Mouse (Mus musculus) CH12.LX (cell line): Measurements from ENCODE around the gene H2afj. TPM values are rescaled to one million over a fixed set of nuclear protein-coding genes. Genes with fewer than 3 reads are reported as not detected.

Experiments used
- DNase-seq: peaks from one replicate; pipeline ENCODE4 v3.0.0-alpha.2; 2013; ENCODE audit errors: extremely low read depth
- H3K27ac ChIP-seq: 2 replicates; pipeline ENCODE4 v1.5.1; 2012; ENCODE audit warnings: low read depth, mild to moderate bottlenecking, control low read depth, moderate library complexity; ENCODE audit not compliant: insufficient read depth
- H3K27me3 ChIP-seq: replicated peaks from 2 replicates; pipeline ENCODE3; 2012; ENCODE audit warnings: inconsistent platforms
- H3K36me3 ChIP-seq, 2 experiments: replicated peaks in 1 of 2; 2 replicates each; pipeline versions ENCODE3 to v1.6.1; 2012; ENCODE audit warnings: inconsistent platforms in 1 of 2, low read length in 1 of 2, mild to moderate bottlenecking in 1 of 2, mixed read lengths in 1 of 2, moderate library complexity in 1 of 2; ENCODE audit not compliant: control insufficient read depth in 1 of 2, insufficient read depth in 1 of 2
- H3K4me1 ChIP-seq, 2 experiments: 2 replicates each; pipeline ENCODE4 v1.6.1; 2012; ENCODE audit warnings: inconsistent platforms in 1 of 2, moderate library complexity in 1 of 2; ENCODE audit not compliant: insufficient read depth in 2 of 2, control insufficient read depth in 1 of 2
- H3K4me2 ChIP-seq: 2 replicates; pipeline ENCODE4 v1.6.1; 2012; ENCODE audit warnings: low read depth, mild to moderate bottlenecking, control low read depth; ENCODE audit not compliant: poor library complexity, insufficient read depth, severe bottlenecking
- H3K4me3 ChIP-seq, 3 experiments: fragments of 150-350 bp in 1 of 3; sonication (generic) in 1 of 3; replicated peaks in 1 of 3; 2 replicates each; pipeline versions ENCODE3 to v1.5.1; 2011 to 2012; ENCODE audit warnings: low read depth in 2 of 3, low read length in 2 of 3, mild to moderate bottlenecking in 2 of 3, moderate library complexity in 2 of 3, control low read depth in 1 of 3, improper control_type of control experiment in 1 of 3, inconsistent platforms in 1 of 3, mixed read lengths in 1 of 3; ENCODE audit not compliant: poor library complexity in 1 of 3
- H3K79me2 ChIP-seq: replicated peaks from 2 replicates; pipeline ENCODE4 v1.6.1; 2012; ENCODE audit warnings: mild to moderate bottlenecking, moderate library complexity; ENCODE audit not compliant: control insufficient read depth, poor library complexity, insufficient read depth, severe bottlenecking; ENCODE audit errors: extremely low read depth
- H3K9ac ChIP-seq: 2 replicates; pipeline ENCODE4 v1.6.1; 2012; ENCODE audit warnings: low read depth, mild to moderate bottlenecking, control low read depth, moderate library complexity; ENCODE audit not compliant: insufficient read depth
- H3K9me3 ChIP-seq: replicated peaks from 2 replicates; pipeline ENCODE3; 2012; ENCODE audit warnings: low read length, inconsistent platforms, mixed read lengths
- CTCF ChIP-seq, 2 experiments: IDR thresholded peaks in 1 of 2; conservative IDR thresholded peaks in 1 of 2; 2 replicates each; pipeline ENCODE4 v1.5.1; 2011 to 2012; ENCODE audit warnings: low read depth in 2 of 2, low read length in 2 of 2, improper control_type of control experiment in 1 of 2, inconsistent platforms in 1 of 2, mild to moderate bottlenecking in 1 of 2, moderate library complexity in 1 of 2
- ELF1 ChIP-seq: IDR thresholded peaks from 2 replicates; pipeline ENCODE4 v1.6.1; 2014; ENCODE audit warnings: low read depth, mild to moderate bottlenecking, inconsistent platforms, low read length, improper control_type of control experiment
- EP300 ChIP-seq: IDR thresholded peaks from 2 replicates; pipeline ENCODE4 v1.6.1; 2011; ENCODE audit warnings: low read length, improper control_type of control experiment
- JUN ChIP-seq: IDR thresholded peaks from 2 replicates; pipeline ENCODE4 v1.6.1; 2011; ENCODE audit warnings: low read depth, mild to moderate bottlenecking, low read length, improper control_type of control experiment, moderate library complexity; ENCODE audit not compliant: insufficient read depth
- MEF2A ChIP-seq: IDR thresholded peaks from 2 replicates; pipeline ENCODE4 v1.6.1; 2014; ENCODE audit warnings: low read depth, mild to moderate bottlenecking, inconsistent platforms, low read length, improper control_type of control experiment, borderline replicate concordance
- NELFE ChIP-seq: IDR thresholded peaks from 2 replicates; pipeline ENCODE4 v1.6.1; 2011; ENCODE audit warnings: low read depth, low read length, improper control_type of control experiment
- NRF1 ChIP-seq: IDR thresholded peaks from 2 replicates; pipeline ENCODE4 v1.6.1; 2014; ENCODE audit warnings: low read depth, mild to moderate bottlenecking, inconsistent platforms, low read length, improper control_type of control experiment, moderate library complexity
- POLR2AphosphoS2 ChIP-seq: IDR thresholded peaks from 2 replicates; pipeline ENCODE4 v1.6.1; 2011; ENCODE audit warnings: low read depth, low read length, improper control_type of control experiment
- RCOR1 ChIP-seq: conservative IDR thresholded peaks from 2 replicates; pipeline ENCODE4 v1.6.1; 2012; ENCODE audit warnings: low read depth, mild to moderate bottlenecking, inconsistent platforms, low read length, improper control_type of control experiment
- SIN3A ChIP-seq: IDR thresholded peaks from 2 replicates; pipeline ENCODE4 v1.6.1; 2012; ENCODE audit warnings: low read length, improper control_type of control experiment, inconsistent platforms
- UBTF ChIP-seq: IDR thresholded peaks from 2 replicates; pipeline ENCODE4 v1.6.1; 2012; ENCODE audit warnings: low read depth, mild to moderate bottlenecking, inconsistent platforms, low read length, improper control_type of control experiment, moderate library complexity
- USF2 ChIP-seq: conservative IDR thresholded peaks from 2 replicates; pipeline ENCODE4 v1.6.1; 2011; ENCODE audit warnings: low read depth, low read length, improper control_type of control experiment
- ZNF384 ChIP-seq: IDR thresholded peaks from 2 replicates; pipeline ENCODE4 v1.6.1; 2012; ENCODE audit warnings: low read depth, low read length, improper control_type of control experiment, inconsistent platforms
- dilution Hi-C: fragments of 300-500 bp; cut with MboI; formaldehyde crosslinking; loops from 2 replicates; pipeline ENCODE4 v1.14.3; 2020; ENCODE audit warnings: low sequenced_read_pairs; ENCODE audit not compliant: extremely low pct_unique_long_range_greater_than_20kb, extremely low pct_ligation_motif_present
- in situ Hi-C: fragments of 300-500 bp; cut with MboI; formaldehyde crosslinking; loops from 3 replicates; pipeline ENCODE4 v1.14.3; 2019; ENCODE audit warnings: low sequenced_read_pairs, low pct_ligation_motif_present, low pct_unique_long_range_greater_than_20kb, mixed read lengths
- polyA plus RNA-seq: library from polyadenylated mRNA; unstranded; fragments of >175 nt; gene quantifications from 2 replicates; pipeline ENCODE4 v1.2.1, GENCODE M21; 2012; ENCODE audit warnings: low read depth; ENCODE audit not compliant: insufficient read length
- total RNA-seq, 2 experiments: library from RNA; depleted of rRNA; stranded (reverse); fragments of 300-350 nt in 1 of 2; fragments of >200 nt in 1 of 2; gene quantifications; 2 replicates each; pipeline ENCODE4 v1.2.3; 2012 to 2014

The H2afj gene
- total and polyA plus RNA-seq, 3 experiments: 124 to 217 (median 158) TPM

DNA sequence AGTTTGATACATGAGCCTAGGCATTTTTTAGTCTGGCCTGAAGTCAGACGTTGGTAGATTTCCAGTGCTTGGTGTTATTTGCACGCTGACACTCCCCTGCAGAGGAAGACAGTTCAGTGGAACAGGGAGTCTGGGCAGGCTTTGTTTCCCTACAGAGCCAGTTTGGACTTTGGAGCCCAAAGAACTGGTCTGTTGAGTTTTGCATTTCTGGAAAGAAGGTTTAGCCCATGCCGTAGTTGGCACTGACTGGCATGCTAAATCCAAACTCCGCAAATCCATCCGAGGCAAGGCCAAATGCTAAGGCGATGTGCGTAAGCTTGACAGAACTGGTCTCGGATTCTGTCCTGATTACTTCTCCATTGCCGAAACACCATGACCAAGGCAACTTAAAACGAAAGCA, 3.2 kb downstream of the H2afj start:
- H3K4me2 ChIP-seq: no peak overlapping the region
- no peak overlapping the region for H3K27ac ChIP-seq
- TF ChIP-seq EP300 (no peak), UBTF (no peak), ZNF384 (no peak), MEF2A (no peak), SIN3A (no peak), NELFE (no peak), ELF1 (no peak)
- H3K4me3 ChIP-seq: no peak overlapping the region
- no peak overlapping the region for H3K9ac ChIP-seq
- DNase-seq: no peak
- dilution Hi-C loops (no loop called here), in situ Hi-C loops (no loop called here)
- H3K4me1 ChIP-seq: peaks cover 6 to 41% of the 10 kb centered on the region in 2 experiments
- peaks cover 30% of the 10 kb centered on the region for H3K79me2 ChIP-seq
- H3K9me3 ChIP-seq: no peaks in the 10 kb centered on the region
- peaks cover 36 to 53% of the 10 kb centered on the region in 2 experiments for H3K36me3 ChIP-seq
- H3K27me3 ChIP-seq: no peaks in the 10 kb centered on the region

DNA sequence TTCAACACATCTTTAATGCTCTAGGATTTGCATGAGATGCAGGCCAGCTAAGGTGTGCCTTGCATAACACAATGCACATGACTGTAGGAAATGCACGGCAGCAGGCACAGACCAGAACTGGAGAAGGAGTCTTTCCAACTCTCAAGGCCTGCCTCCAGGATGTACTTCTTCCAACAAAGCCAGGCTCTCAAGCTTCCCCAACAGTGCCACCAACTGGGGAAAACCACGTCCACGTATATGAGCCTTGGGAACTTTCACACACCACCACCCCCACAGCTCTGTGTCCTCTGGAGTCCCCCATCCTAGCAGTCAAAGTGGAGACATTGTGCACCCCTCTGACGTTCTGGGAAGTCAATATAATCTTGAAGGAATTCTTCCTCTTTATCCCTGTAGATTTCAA, 5.1 kb downstream of the H2afj start:
- peaks cover 4 to 24% of the 10 kb centered on the region in 2 experiments for H3K4me1 ChIP-seq
- H3K27ac ChIP-seq: no peak overlapping the region
- peaks cover 30% of the 10 kb centered on the region for H3K79me2 ChIP-seq
- H3K9ac ChIP-seq: no peak overlapping the region
- DNase-seq: no peak
- no peaks in the 10 kb centered on the region for H3K27me3 ChIP-seq
- TF ChIP-seq CTCF (conservative IDR thresholded peaks at IDR 0.05 in 1 of 2, IDR thresholded peaks at IDR 0.05 in 1 of 2; ENCODE audit: low read depth in 2 of 2, low read length in 2 of 2): peak in 1 of 2 experiments; percentile 19; a peak in 1 of 4 replicates
- no peak for TF ChIP-seq JUN
- no peak for TF ChIP-seq NRF1
- TF ChIP-seq, all 38 proteins: peak for 1
- H3K36me3 ChIP-seq: peaks cover 53 to 71% of the 10 kb centered on the region in 2 experiments
- H3K4me3 ChIP-seq: no peak overlapping the region
- no peaks in the 10 kb centered on the region for H3K9me3 ChIP-seq
- in situ Hi-C loops: no loop called here
- dilution Hi-C loops: no loop called here
- no peak overlapping the region for H3K4me2 ChIP-seq

DNA sequence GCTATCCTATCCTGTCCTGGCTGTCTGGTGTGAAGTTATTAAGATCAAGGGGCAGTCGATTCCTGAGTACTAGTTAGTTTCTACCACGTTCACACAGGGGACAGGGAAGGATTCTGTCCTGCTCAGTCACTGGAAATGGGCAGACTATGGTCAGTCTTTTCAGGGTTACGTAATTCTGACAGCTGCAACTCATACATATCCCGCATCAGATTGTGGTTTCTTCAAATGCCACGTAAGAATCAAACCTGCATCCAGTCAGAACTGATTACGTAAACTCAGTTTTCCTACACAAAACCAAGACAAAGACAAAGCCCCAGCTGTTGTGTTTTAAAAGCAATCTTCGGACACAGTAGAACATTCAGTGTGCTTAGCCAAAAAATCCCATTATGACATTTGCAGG, 7.3 kb downstream of the H2afj start:
- dilution Hi-C loops: no loop called here

More for the DNA sequence above, 7.3 kb downstream of the H2afj start:
- Histone ChIP-seq H3K4me3 (no peak overlapping the region), H3K9me3 (no peaks in the 10 kb centered on the region), H3K9ac (no peak overlapping the region), H3K27ac (no peak overlapping the region), H3K4me2 (no peak overlapping the region), H3K79me2 (peaks cover 11% of the 10 kb centered on the region), H3K4me1 (peaks cover under 1 to 16% of the 10 kb centered on the region in 2 experiments), H3K27me3 (no peaks in the 10 kb centered on the region), H3K36me3 (peaks cover 68 to 88% of the 10 kb centered on the region in 2 experiments)
- TF ChIP-seq RCOR1 (no peak), ELF1 (no peak), USF2 (no peak), POLR2AphosphoS2 (no peak)
- in situ Hi-C loops: no loop called here
- DNase-seq: no peak
